Mouse (Mus musculus): ENCODE results near the gene Aurkb. TPM values are rescaled to one million over a fixed set of nuclear protein-coding genes. Genes with fewer than 3 reads are reported as not detected.

Gene Aurkb
- 5.5 to 9.8 TPM (median 7.8 TPM) in 4 replicates for total RNA-seq (2023; ENCODE audit: inconsistent age)

GRCm38 (mm10) chr11:69045531-69046394 lies at the start of gene Aurkb:
Gene Aurkb, plus strand, starts transcription at chr11:69045647.

DNA sequence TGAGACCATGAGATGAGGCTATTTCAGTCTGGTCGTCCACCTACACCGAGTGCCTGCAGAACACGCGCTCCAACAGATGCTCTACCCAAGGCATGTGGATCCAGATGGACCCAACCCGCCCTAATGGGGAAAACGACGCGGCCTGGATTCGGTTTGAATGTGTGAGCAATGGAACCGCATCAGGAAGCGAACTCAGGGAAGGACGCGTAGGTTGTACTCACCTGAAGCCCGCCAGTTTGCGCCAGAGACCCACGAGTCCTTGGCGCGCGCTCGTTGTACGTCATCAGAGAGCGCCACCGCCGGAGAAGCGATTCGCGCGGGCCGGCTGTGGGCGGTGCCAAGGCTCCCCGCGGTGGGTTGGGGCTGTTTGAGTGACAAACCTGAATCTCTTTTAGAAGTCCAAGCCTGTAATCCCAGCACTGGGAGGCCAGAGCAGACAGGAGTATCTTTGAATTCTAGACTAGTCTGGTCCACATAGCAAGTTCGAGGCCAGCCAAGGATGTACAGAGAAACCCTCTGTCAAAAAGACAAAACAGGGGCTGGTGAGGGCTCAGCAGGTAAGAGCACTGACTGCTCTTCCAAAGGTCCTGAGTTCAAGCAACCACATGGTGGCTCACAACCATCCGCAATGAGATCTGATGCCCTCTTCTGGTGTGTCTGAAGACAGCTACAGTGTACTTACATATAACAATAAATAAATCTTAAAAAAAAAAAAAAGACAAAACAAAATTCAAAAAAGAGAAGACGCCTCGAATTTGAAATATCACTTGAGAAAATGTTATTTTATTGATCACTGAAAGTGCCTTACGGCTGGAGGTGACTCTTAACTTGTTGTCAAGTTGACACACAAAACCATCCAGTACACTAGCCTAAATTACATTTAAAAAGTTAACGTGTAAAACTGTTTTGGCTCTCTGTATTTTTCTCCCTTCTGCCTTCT lies 37.0 kb upstream of the Aurkb start, which contains the start of gene Pfas:
Gene Pfas (minus strand): TSS at position 279 of the 940 bp plus-strand sequence.

GRCm38 (mm10) chr11:69015644-69016441 lies 29.6 kb upstream of the Aurkb start, which contains the start of gene Ctc1:
Gene Ctc1, plus strand, starts transcription at chr11:69015911.

DNA sequence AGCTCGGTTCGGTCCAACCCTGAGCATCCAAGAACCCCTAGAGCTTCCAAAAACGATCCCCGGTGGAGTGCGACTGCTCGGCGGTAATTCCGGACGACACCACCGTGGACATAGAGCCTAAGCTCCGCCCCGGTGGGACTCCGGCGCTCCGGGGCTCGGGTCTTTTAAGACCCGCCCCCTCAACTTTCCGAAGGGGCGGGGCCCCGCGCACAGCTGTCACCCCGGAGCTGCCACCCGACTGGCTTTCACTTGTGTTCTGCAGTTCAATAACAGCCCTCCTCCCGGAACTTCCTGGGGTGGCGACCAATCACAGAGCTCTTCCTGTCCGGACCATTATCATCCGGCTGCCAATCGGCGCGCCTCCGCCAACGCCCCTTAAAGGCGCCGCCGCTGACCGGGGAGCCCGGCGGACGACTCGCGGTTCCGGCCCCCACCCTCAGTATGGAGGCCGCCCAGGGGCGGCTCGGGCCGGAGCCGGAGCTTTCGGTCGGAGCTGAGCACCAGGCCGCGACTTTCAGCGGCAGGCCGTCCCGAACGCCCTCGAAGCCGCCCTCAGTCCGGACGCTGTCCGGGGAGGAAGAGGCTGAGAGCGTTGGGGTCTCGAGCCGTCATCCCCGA lies 14.0 kb downstream of the Aurkb start, which contains the start of gene Borcs6:
Gene Borcs6 (plus strand): TSS at position 361 of the 618 bp plus-strand sequence.

GRCm38 (mm10) chr11:69070590-69071222 lies 25.3 kb downstream of the Aurkb start, which contains the start of gene Tmem107:
Gene Tmem107, plus strand, starts transcription at chr11:69070806.

GRCm38 (mm10) chr11:69088103-69088855 lies 42.8 kb downstream of the Aurkb start, which contains the start of gene Vamp2:
Gene Vamp2, plus strand, starts transcription at chr11:69088490.

DNA sequence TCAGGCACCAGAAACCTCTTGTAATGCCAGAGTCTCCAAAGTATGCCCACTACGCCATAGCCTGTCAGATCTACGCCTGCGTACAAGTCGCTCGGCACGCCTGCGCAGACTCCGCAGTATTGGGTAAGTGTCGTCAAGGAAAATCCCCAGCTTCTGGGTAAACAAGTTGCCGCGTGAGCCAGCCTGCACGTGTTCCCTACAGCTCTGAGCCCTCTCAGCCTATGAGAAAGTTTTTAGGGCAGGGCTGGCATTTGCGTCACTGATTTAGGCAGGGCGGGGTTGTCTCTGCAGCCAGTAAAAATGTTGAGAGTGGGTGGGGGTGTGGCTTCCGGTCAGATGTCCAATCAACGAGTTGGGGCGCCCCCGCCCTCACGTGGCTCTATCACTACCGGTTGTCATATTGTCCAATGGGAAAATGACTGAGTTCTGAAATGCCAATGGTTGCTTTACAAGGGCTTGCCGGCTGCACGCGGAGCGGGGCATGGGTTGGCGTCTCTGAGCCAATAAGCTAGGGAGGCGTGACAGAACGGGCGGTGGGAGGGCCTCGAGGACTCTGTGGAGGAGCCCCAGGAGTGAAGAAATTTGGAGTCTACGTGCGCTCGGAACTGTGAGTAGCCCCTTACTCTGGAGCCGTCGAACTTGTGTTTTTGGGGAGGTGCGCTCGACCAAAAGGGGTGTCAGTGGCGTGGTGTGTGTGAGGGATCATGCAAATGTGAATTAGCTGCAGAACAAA lies 49.4 kb downstream of the Aurkb start, which contains the start of gene Per1:
Gene Per1 (plus strand): TSS at position 521 of the 733 bp plus-strand sequence.

Other genes with a start within 250 kb of the Aurkb start
- 58.5 to 71.2 TPM (median 62.1 TPM) in 4 replicates for gene Ndel1, start 173.8 kb upstream of the Aurkb start, total RNA-seq (2023; ENCODE audit: inconsistent age)
- gene Rnf222, start 157.1 kb upstream of the Aurkb start, total RNA-seq (2023; ENCODE audit: inconsistent age): not detected in 4 replicates
- 2,360 to 2,533 TPM (median 2,439 TPM) in 4 replicates for gene Rpl26, start 144.1 kb upstream of the Aurkb start, total RNA-seq (2023; ENCODE audit: inconsistent age)
- not detected in 4 replicates for gene Odf4, start 118.6 kb upstream of the Aurkb start, total RNA-seq (2023; ENCODE audit: inconsistent age)
- 0.24 TPM in 1 of 4 replicates, not detected in the others for gene Arhgef15, start 88.2 kb upstream of the Aurkb start, total RNA-seq (2023; ENCODE audit: inconsistent age)
- 2.7 to 3.4 TPM (median 3.0 TPM) in 4 replicates for gene Slc25a35, start 77.5 kb upstream of the Aurkb start, total RNA-seq (2023; ENCODE audit: inconsistent age)
- gene Rangrf, start 70.5 kb upstream of the Aurkb start, total RNA-seq (2023; ENCODE audit: inconsistent age): 4.7 to 8.4 TPM (median 5.1 TPM) in 4 replicates
- gene Pfas, start 37.2 kb upstream of the Aurkb start, total RNA-seq (2023; ENCODE audit: inconsistent age): 25.1 to 32.7 TPM (median 28.2 TPM) in 4 replicates
- gene Ctc1, start 29.7 kb upstream of the Aurkb start, total RNA-seq (2023; ENCODE audit: inconsistent age): 29.0 to 40.3 TPM (median 30.0 TPM) in 4 replicates
- 19.5 to 20.7 TPM (median 19.9 TPM) in 4 replicates for gene Borcs6, start 14.1 kb downstream of the Aurkb start, total RNA-seq (2023; ENCODE audit: inconsistent age)
- 1.8 to 7.1 TPM (median 3.8 TPM) in 4 replicates for gene Tmem107, start 25.2 kb downstream of the Aurkb start, total RNA-seq (2023; ENCODE audit: inconsistent age)
- 434 to 532 TPM (median 515 TPM) in 4 replicates for gene Vamp2, start 42.8 kb downstream of the Aurkb start, total RNA-seq (2023; ENCODE audit: inconsistent age)
- gene Per1, start 49.6 kb downstream of the Aurkb start, total RNA-seq (2023; ENCODE audit: inconsistent age): 798 to 901 TPM (median 848 TPM) in 4 replicates
- gene Hes7, start 74.8 kb downstream of the Aurkb start, total RNA-seq (2023; ENCODE audit: inconsistent age): 0.27 to 0.48 TPM in 2 of 4 replicates, not detected in the others
- 0.35 TPM in 1 of 4 replicates, not detected in the others for gene 9130213A22Rik, start 76.9 kb downstream of the Aurkb start, total RNA-seq (2023; ENCODE audit: inconsistent age)
- gene Aloxe3, start 80.2 kb downstream of the Aurkb start, total RNA-seq (2023; ENCODE audit: inconsistent age): 1.3 to 2.1 TPM (median 1.4 TPM) in 4 replicates
- not detected in 4 replicates for gene Alox12b, start 111.3 kb downstream of the Aurkb start, total RNA-seq (2023; ENCODE audit: inconsistent age)
- gene Alox8, start 152.2 kb downstream of the Aurkb start, total RNA-seq (2023; ENCODE audit: inconsistent age): not detected in 4 replicates
- not detected in 4 replicates for gene Gucy2e, start 191.4 kb downstream of the Aurkb start, total RNA-seq (2023; ENCODE audit: inconsistent age)